Mouse (Mus musculus) heart, postnatal 0 days (tissue): ENCODE measurements around the gene Stim1. TPM values are rescaled to one million over a fixed set of nuclear protein-coding genes. Genes with fewer than 3 reads are reported as not detected.
A peak's percentile ranks its signal among the peaks of the same experiment; 100 is the strongest.

Experiments used
- ATAC-seq: fragments of 200-750 bp; cut with Nextera tagmentation; 2 replicates; pipeline ENCODE4 v1.8.0; 2017; ENCODE audit warnings: low read depth, moderate number of reproducible peaks, moderate library complexity; ENCODE audit not compliant: insufficient read depth
- DNase-seq: peaks from one replicate; pipeline ENCODE4 v3.0.0-alpha.2; 2016; ENCODE audit warnings: low spot score
- H3K27ac ChIP-seq: fragments of 300-500 bp; sonication (generic); 2 replicates; pipeline ENCODE4 v1.5.1; 2014; ENCODE audit warnings: low read depth, mild to moderate bottlenecking
- H3K27me3 ChIP-seq: fragments of 300-500 bp; sonication (generic); 2 replicates; pipeline ENCODE4 v1.6.1; 2014; ENCODE audit warnings: low read length, mixed read lengths; ENCODE audit not compliant: control insufficient read depth, insufficient read depth
- H3K36me3 ChIP-seq: fragments of 300-500 bp; sonication (generic); replicated peaks from 2 replicates; pipeline ENCODE4 v1.6.1; 2014; ENCODE audit warnings: low read length, mixed read lengths; ENCODE audit not compliant: control insufficient read depth, insufficient read depth
- H3K4me1 ChIP-seq: fragments of 300-500 bp; sonication (generic); 2 replicates; pipeline ENCODE4 v1.6.1; 2014; ENCODE audit warnings: antibody characterized with exemption; ENCODE audit not compliant: control insufficient read depth, insufficient read depth
- H3K4me2 ChIP-seq: fragments of 300-500 bp; sonication (generic); 2 replicates; pipeline ENCODE4 v1.6.1; 2014; ENCODE audit warnings: low read depth, mild to moderate bottlenecking, low read length, moderate library complexity
- H3K4me3 ChIP-seq: fragments of 300-500 bp; sonication (generic); 2 replicates; pipeline ENCODE4 v1.5.1; 2014; ENCODE audit warnings: low read depth, low read length
- H3K9ac ChIP-seq: fragments of 300-500 bp; sonication (generic); replicated peaks from 2 replicates; pipeline ENCODE4 v1.6.1; 2014; ENCODE audit warnings: low read depth, low read length, mixed read lengths
- H3K9me3 ChIP-seq: fragments of 300-500 bp; sonication (generic); replicated peaks from 2 replicates; pipeline ENCODE4 v1.6.1; 2016; ENCODE audit warnings: low read length; ENCODE audit not compliant: control insufficient read depth
- CTCF ChIP-seq: IDR thresholded peaks from 2 replicates; pipeline ENCODE4 v1.5.1; 2016; ENCODE audit warnings: antibody characterized with exemption, control low read depth, low read depth
- EP300 ChIP-seq: IDR thresholded peaks from 2 replicates; pipeline ENCODE4 v1.6.1; 2016; ENCODE audit warnings: antibody characterized with exemption, low read depth
- WGBS: fragments of 180-500 bp; shearing (Covaris S2); extraction: QIAGEN DNeasy Blood & Tissue Kit; methylation state at CpG from one replicate; pipeline ENCODE4 v1.1.7; 2014; 5-methylcytosine and 5-hydroxymethylcytosine counted together
- polyA plus RNA-seq: library from polyadenylated mRNA; unstranded; fragments of >200 nt; fragmentation: Nextera tagmentation; extraction: Ambion mirVana; gene quantifications from 2 replicates; pipeline ENCODE4 v1.2.1, GENCODE M21; 2015
- total RNA-seq: library from RNA; depleted of rRNA; stranded (reverse); fragments of >200 nt; gene quantifications from 2 replicates; pipeline ENCODE4 v1.2.3, GENCODE M21; 2014; ENCODE audit warnings: low replicate concordance

Stim1 gene
- total and polyA plus RNA-seq, 2 experiments from 2014 or later = 11.4 to 59.0 TPM

GRCm38 (mm10) chr7:102415841-102416240 is 148.2 kb downstream of the Stim1 start:
- H3K9ac ChIP-seq = no peak overlapping the region
- no peaks in the 10 kb centered on the region for H3K36me3 ChIP-seq
- TF ChIP-seq CTCF = no peak
- no peak for TF ChIP-seq EP300
- H3K4me3 ChIP-seq = no peak overlapping the region
- WGBS = 59% methylated on average over 6 of the region's 6 CpGs
- no peaks in the 10 kb centered on the region for H3K9me3 ChIP-seq
- H3K4me2 ChIP-seq = no peak overlapping the region
- DNase-seq (no peak), ATAC-seq (no peak)
- H3K27me3 ChIP-seq = no peaks in the 10 kb centered on the region
- H3K4me1 ChIP-seq = no peaks in the 10 kb centered on the region
- no peak overlapping the region for H3K27ac ChIP-seq

DNA sequence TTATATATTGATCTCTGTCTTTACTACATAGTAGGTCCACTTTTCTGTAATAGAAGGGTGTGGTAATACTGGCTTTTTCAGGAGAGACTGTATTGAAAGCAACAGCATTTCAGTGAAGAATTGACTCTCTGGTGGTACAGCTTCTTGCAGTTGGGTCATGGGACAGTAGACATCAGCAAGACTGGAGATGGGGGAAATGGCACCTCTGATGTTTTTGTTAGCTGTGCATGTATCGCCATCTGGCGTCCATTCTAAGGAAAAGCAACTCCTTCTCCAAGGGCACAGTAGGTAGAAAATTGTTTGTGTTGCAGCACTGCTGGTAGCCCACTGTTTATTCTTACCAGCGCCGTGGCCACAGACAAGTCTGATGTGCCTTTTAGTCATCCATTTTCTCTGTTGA is 149.8 kb downstream of the Stim1 start:
- peak; percentile 53; the same call in 1 of the 2 replicates for ATAC-seq
- peak; percentile 89 for DNase-seq
- H3K4me1 ChIP-seq = no peaks in the 10 kb centered on the region
- H3K4me3 ChIP-seq = no peak overlapping the region
- H3K27me3 ChIP-seq = no peaks in the 10 kb centered on the region
- H3K4me2 ChIP-seq = no peak overlapping the region
- 4% methylated on average over 4 of the region's 4 CpGs for WGBS
- TF ChIP-seq CTCF (peak; percentile 87), EP300 (no peak)
- H3K9me3 ChIP-seq = no peaks in the 10 kb centered on the region
- H3K27ac ChIP-seq = no peak overlapping the region
- no peak overlapping the region for H3K9ac ChIP-seq
- H3K36me3 ChIP-seq = no peaks in the 10 kb centered on the region

DNA sequence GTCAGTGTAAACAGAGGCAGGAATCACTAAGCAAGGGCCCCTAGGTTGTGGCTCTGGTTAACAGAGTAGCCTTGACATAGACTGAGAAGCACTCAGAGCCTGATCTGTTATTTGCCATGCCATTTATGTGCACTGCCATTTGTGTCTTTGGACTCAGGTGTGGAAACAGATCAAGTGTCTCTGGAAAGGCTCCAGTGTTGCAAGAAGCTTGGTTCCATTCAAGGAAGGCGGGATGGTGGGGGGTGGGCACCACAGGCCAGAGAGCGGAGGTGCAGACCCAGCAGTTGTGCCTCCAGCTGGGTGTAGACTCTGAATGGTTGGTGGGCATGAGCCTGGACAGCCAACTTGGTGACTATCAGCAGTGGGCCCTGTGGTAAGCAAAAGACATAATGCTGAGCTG is 154.4 kb downstream of the Stim1 start:
- Histone ChIP-seq H3K4me2 (no peak overlapping the region), H3K36me3 (no peaks in the 10 kb centered on the region), H3K27ac (no peak overlapping the region), H3K4me3 (no peak overlapping the region), H3K4me1 (no peaks in the 10 kb centered on the region), H3K9ac (no peak overlapping the region), H3K27me3 (0 out of 2 replicates have a peak, but pooled peaks cover 3% of the 10 kb centered on the region), H3K9me3 (no peaks in the 10 kb centered on the region)
- TF ChIP-seq CTCF (no peak), EP300 (no peak)
- WGBS = 90% methylated on average over 2 of the region's 2 CpGs
- ATAC-seq (no peak), DNase-seq (no peak)

DNA sequence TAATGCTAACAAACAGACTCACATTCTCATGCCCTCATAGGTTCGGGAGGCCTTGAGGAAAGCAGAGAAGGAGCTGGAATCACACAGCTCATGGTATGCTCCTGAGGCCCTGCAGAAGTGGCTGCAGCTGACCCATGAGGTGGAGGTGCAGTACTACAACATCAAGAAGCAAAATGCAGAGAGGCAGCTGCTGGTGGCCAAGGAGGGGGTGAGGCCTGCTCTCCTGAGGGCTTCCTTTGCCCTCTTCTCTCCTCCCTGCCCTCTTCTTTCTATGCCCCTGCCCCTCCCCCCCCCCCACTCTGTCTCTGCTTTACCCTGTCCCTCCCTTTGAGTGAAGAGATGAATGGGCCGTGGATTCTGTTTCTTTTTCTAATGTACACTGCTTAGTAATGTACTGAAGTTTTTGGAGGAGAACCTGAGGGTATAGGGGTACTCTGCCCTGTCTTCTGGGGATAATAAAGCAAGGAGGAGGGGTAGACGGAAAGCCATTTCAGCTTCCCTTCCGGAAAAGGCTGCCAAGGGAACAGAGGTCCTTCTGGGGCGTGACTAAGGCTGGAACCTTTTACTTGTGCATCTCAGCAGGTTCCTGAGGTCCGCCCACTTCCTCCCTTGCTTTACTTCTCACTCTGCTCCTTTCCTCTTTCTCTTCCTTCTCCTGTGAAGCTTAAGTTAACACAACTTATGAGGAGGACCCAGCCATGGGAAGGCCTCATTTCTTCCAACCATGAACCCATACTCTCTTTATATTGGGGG is 158.5 kb downstream of the Stim1 start:
- H3K9ac ChIP-seq = no peak overlapping the region
- 0 out of 2 replicates have a peak, but pooled peaks cover 3% of the 10 kb centered on the region for H3K27me3 ChIP-seq
- 0 out of 2 replicates have a peak, but pooled peaks cover 2% of the 10 kb centered on the region for H3K36me3 ChIP-seq
- H3K4me2 ChIP-seq = no peak overlapping the region
- DNase-seq = no peak
- 49% methylated on average over 6 of the region's 6 CpGs for WGBS
- H3K27ac ChIP-seq = no peak overlapping the region
- ATAC-seq = no peak
- H3K4me1 ChIP-seq = no peaks in the 10 kb centered on the region
- H3K4me3 ChIP-seq = no peak overlapping the region
- H3K9me3 ChIP-seq = no peaks in the 10 kb centered on the region
- TF ChIP-seq EP300 = no peak
- TF ChIP-seq CTCF = no peak

- TF ChIP-seq EP300 (no peak), CTCF (no peak)
- no peak overlapping the region for H3K27ac ChIP-seq
- ATAC-seq = no peak
- WGBS = 69% methylated on average over 2 of the region's 2 CpGs
- no peak overlapping the region for H3K4me3 ChIP-seq
- no peaks in the 10 kb centered on the region for H3K9me3 ChIP-seq
- no peaks in the 10 kb centered on the region for H3K27me3 ChIP-seq
- no peak overlapping the region for H3K9ac ChIP-seq
- no peak for DNase-seq
- no peak overlapping the region for H3K4me2 ChIP-seq
- 0 out of 2 replicates have a peak, but pooled peaks cover 6% of the 10 kb centered on the region for H3K36me3 ChIP-seq
- H3K4me1 ChIP-seq = no peaks in the 10 kb centered on the region
These were observed 166.7 kb downstream of the Stim1 start for GRCm38 (mm10) chr7:102434344-102434743.
